Mouse (Mus musculus): ENCODE data around the gene 4930596D02Rik.

The 4930596D02Rik gene

DNA sequence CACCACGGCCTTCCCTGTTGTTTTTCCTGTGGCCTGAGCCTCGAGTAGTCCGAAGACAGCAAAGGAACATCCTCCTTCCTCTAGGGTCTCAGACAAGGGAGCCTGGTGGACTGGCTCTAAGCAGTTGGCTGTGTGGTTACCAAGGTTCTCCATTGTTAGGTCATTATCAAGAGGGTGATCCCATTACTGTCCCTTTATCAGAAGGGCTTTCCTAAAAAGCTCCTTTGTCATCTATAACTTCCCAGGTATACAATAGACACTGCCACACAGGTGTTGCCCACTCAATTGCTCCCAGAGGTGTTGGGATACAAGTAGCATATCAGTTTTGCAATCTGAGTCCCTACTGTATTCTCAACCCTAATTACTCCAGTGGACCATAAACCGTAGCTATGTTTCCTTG, at the start of gene 4930596D02Rik:
4930596D02Rik (minus strand) TSS at position 101 of the 400 bp plus-strand sequence.
- CTCF ChIA-PET, result no interaction called here

DNA sequence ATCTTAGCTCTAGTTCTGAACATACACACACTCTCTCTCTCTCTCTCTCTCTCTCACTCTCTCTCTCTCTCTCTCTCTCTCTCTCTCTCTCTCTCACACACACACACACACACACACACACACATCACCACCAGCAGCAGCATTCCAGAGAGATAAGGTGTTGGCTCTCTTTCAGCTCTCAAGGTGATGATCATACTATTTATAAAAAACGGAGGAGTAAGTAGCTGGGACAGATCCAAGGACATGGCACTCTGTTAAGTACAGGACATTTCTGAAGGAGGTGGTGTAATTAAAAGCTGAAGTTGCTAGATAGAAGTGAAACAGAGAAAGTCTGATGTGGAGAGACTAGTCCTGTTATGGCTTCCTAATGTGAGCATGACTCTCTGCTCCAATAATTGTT, 41.5 kb upstream of the 4930596D02Rik start:
- CTCF ChIA-PET, result interaction anchor here (0.7 kb wide), 1 partner anchor 19 kb away, joined by 8 read pairs; no protein-coding TSS in a partner anchor

DNA sequence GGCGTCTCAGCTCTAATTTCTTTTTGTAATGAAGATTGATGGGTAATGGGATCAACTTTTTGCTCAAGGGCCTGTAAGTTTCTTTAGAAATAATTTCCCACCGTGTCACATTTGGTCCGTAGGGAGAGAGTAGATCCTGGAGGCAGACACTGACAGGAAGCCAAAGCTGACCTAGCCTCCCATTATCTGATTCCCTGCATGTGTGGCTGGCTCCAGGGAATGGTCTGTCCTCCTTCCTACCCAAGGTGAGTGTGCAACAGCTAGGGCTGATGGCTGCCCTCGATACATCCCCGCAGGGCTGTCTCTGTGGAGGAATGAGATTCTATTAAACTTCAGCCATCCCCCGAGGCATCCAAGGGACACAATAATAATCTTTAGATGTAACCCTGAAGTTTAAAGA, 33.5 kb upstream of the 4930596D02Rik start:
- CTCF ChIA-PET, result no interaction called here

DNA sequence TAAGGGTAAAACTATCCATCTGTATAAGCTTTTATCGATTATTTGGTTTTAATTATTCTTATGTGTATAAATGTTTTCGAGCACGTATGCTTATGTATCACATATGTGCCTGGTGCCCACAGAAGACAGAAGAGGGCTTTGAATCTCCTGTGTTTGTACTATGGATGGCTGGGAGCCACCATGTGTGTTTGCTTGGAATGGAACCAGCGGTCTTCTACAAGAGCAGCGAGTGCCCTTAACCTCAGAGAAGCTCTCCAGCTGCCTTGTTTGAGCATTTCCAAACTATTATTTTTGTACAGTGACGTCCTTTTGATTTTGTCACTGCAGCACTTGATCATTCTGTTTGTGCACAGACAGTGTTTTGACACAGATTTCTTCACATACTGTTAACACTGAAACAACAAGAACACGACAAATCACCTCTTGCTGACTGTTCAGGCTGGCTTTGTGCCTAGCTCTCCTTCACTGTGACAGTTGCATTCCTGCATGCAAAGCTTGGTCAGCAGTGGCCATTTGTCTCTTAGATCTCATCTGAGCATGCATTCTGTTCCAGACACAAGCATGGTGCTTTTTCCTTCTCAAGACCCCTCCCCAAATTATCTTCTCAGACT, 30.4 kb upstream of the 4930596D02Rik start:
- CTCF ChIA-PET, result no interaction called here

DNA sequence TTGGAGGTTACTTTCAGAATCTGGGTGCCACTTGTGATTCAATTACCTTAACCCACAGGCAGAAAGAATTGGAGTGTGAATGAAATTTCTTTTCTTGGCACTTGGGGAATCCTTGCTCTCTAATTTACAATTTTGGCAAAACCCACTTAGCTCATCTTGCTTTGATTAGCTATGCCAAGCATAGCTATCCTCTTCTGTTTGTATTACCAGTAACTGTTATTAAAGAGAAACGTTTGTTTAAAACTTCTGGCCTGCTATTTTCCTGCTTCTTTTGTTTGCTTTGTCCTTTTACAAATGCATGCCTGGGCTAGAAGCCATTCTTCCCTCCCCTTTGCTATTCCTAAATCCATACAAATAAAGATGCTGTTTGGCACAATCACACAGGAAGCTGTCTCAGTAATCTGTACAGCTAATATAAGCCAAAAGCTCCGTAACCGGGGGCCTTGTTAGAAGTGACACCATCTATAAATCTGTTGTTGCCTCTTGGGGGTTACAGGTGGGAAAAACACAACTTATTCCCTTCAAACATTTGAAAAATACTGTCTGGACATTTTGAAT, 19.0 kb downstream of the 4930596D02Rik start:
- CTCF ChIA-PET, result no interaction called here

DNA sequence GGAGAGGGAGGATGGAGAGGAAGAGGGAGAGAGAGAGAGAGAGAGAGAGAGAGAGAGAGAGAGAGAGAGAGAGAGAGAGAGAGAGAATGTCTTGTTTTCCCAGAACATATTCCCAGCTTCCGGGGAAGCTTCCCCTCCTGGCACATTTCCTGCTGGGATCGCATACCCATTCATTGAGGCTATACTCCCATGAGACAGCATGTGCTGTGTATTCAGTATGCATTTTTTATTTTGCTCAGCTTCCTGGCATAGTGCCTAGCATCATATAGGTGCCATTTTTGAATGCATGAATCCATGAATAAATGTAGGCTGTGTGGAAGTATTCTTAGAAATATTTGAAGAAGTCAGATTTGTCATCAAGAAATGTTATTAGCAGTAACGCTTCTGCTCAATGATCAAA, 31.7 kb downstream of the 4930596D02Rik start:
- CTCF ChIA-PET, result no interaction called here

DNA sequence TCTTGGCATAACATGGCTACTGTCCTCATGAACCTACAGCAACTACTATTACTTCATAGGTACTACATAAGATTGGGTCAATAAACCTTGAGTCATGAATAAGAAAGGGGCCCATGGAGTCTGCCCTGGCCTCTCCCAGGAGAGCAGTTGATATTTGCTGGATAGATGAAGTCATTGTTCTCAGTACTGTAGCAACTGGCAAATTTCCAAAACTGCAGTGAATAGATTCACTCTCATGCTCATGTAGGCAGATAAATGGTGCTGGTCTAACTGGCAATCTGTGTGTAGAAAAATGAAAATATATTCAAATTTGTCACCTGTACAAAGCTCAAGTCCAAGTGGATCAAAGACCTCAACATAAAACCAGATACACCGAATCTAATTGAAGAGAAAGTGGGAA, 38.5 kb downstream of the 4930596D02Rik start:
- CTCF ChIA-PET, result no interaction called here
